Comparison of ENCODE assay signal across 23 mouse cellular contexts in genomic region chr3:147164931-147165330, GRCm38 (mm10).
"Had no signal": no experiment of that assay in that cellular context is flagged by ENCODE, and none has a peak within 500 bp of the region (broad histone marks: within the 10 kb centered on the region; RNA-seq: fewer than 3 reads in every experiment).

No protein-coding gene starts in this region.

- H3K4me3 ChIP-seq: limb, embryonic 12.5 days; limb, embryonic 15.5 days; liver, embryonic 12.5 days; liver, embryonic 15.5 days; lung, embryonic 15.5 days; megakaryocyte, embryonic 14.5 days; midbrain, embryonic 10.5 days; midbrain, embryonic 13.5 days; myocyte; neural tube, embryonic 13.5 days; stomach, embryonic 15.5 days had no signal

- H3K9ac ChIP-seq: limb, embryonic 12.5 days; limb, embryonic 15.5 days; liver, embryonic 12.5 days; liver, embryonic 15.5 days; lung, embryonic 15.5 days; midbrain, embryonic 13.5 days; neural tube, embryonic 13.5 days; stomach, embryonic 15.5 days had no signal

- H3K27ac ChIP-seq: kidney, postnatal 0 days; limb, embryonic 12.5 days; limb, embryonic 15.5 days; liver, embryonic 12.5 days; liver, embryonic 15.5 days; lung, embryonic 15.5 days; midbrain, embryonic 10.5 days; midbrain, embryonic 13.5 days; stomach, embryonic 15.5 days had no signal

- ATAC-seq: liver, embryonic 12.5 days; midbrain, embryonic 13.5 days; midbrain, embryonic 16.5 days had no signal

- H3K4me1 ChIP-seq: liver, embryonic 12.5 days; liver, embryonic 15.5 days; megakaryocyte, embryonic 14.5 days; midbrain, embryonic 13.5 days; stomach, embryonic 15.5 days had no signal

- DNase-seq: kidney, postnatal 25 days; layer of hippocampus, postnatal 36 days; left cerebral cortex, postnatal 4 days; lung, adult 18-20 months; lung, postnatal 10 days; lung, postnatal 36 days; retina, postnatal 1 day; right cerebral cortex, postnatal 25 days; spleen, adult 18-20 months; thymus, postnatal 25 days had no signal

- H3K36me3 ChIP-seq: limb, embryonic 12.5 days; limb, embryonic 15.5 days; liver, embryonic 12.5 days; liver, embryonic 15.5 days; lung, embryonic 15.5 days; midbrain, embryonic 10.5 days; midbrain, embryonic 13.5 days; neural tube, embryonic 13.5 days; stomach, embryonic 15.5 days had no signal

- H3K9me3 ChIP-seq: limb, embryonic 12.5 days; limb, embryonic 15.5 days; liver, embryonic 12.5 days; liver, embryonic 15.5 days; lung, embryonic 15.5 days; midbrain, embryonic 10.5 days; midbrain, embryonic 13.5 days; neural tube, embryonic 13.5 days; stomach, embryonic 15.5 days had no signal

- H3K4me2 ChIP-seq: limb, embryonic 12.5 days; limb, embryonic 15.5 days; liver, embryonic 12.5 days; liver, embryonic 15.5 days; lung, embryonic 15.5 days; midbrain, embryonic 13.5 days; neural tube, embryonic 13.5 days; stomach, embryonic 15.5 days had no signal

- H3K27me3 ChIP-seq: limb, embryonic 12.5 days; limb, embryonic 15.5 days; liver, embryonic 12.5 days; liver, embryonic 15.5 days; lung, embryonic 15.5 days; megakaryocyte, embryonic 14.5 days; midbrain, embryonic 13.5 days; neural tube, embryonic 13.5 days; stomach, embryonic 15.5 days had no signal
